Mouse (Mus musculus) lung, embryonic 16.5 days (tissue): Measurements from ENCODE around the gene Prlr. TPM values are rescaled to one million over a fixed set of nuclear protein-coding genes. Genes with fewer than 3 reads are reported as not detected.

Source experiments
- ATAC-seq: fragments of 200-750 bp; cut with Nextera tagmentation; 2 replicates; pipeline ENCODE4 v1.8.0; 2017; ENCODE audit warnings: low read depth, mild to moderate bottlenecking, moderate library complexity
- H3K27ac ChIP-seq: fragments of 300-500 bp; sonication (generic); 2 replicates; pipeline ENCODE4 v1.5.1; 2014; ENCODE audit warnings: mild to moderate bottlenecking, control low read depth, low read length
- H3K27me3 ChIP-seq: fragments of 300-500 bp; sonication (generic); 2 replicates; pipeline ENCODE4 v1.6.1; 2014; ENCODE audit warnings: low read depth, low read length, mixed read lengths; ENCODE audit not compliant: control insufficient read depth, insufficient read depth
- H3K36me3 ChIP-seq: fragments of 300-500 bp; sonication (generic); 2 replicates; pipeline ENCODE4 v1.6.1; 2014; ENCODE audit warnings: low read length; ENCODE audit not compliant: control insufficient read depth, insufficient read depth
- H3K4me1 ChIP-seq: fragments of 300-500 bp; sonication (generic); replicated peaks from 2 replicates; pipeline ENCODE4 v1.6.1; 2014; ENCODE audit warnings: low read length, mixed read lengths; ENCODE audit not compliant: control insufficient read depth, insufficient read depth
- H3K4me2 ChIP-seq: fragments of 300-500 bp; sonication (generic); 2 replicates; pipeline ENCODE4 v1.6.1; 2014; ENCODE audit warnings: low read depth, low read length, control low read depth
- H3K4me3 ChIP-seq: fragments of 300-500 bp; sonication (generic); 2 replicates; pipeline ENCODE4 v1.5.1; 2014; ENCODE audit warnings: mild to moderate bottlenecking, low read length, control low read depth
- H3K9ac ChIP-seq: fragments of 300-500 bp; sonication (generic); 2 replicates; pipeline ENCODE4 v1.6.1; 2014; ENCODE audit warnings: low read length, control low read depth
- H3K9me3 ChIP-seq: fragments of 300-500 bp; sonication (generic); 2 replicates; pipeline ENCODE4 v1.6.1; 2016; ENCODE audit warnings: low read length; ENCODE audit not compliant: control insufficient read depth
- WGBS: fragments of 180-500 bp; shearing (Covaris S2); extraction: QIAGEN DNeasy Blood & Tissue Kit; methylation state at CpG from one replicate; pipeline ENCODE4 v1.1.7; 2014; 5-methylcytosine and 5-hydroxymethylcytosine counted together
- polyA plus RNA-seq: library from polyadenylated mRNA; unstranded; fragments of >200 nt; fragmentation: Nextera tagmentation; extraction: Ambion mirVana; gene quantifications from 2 replicates; pipeline ENCODE4 v1.2.1, GENCODE M21; 2015

Prlr gene
- polyA plus RNA-seq, 1 experiment from 2014 or later = 0.15 TPM

GRCm38 (mm10) chr15:10330626-10331025 lies 153.6 kb downstream of the Prlr start:
- 72% methylated on average over 3 of the region's 3 CpGs for WGBS
- Histone ChIP-seq H3K27me3 (no peaks in the 10 kb centered on the region), H3K4me3 (no peak overlapping the region), H3K36me3 (no peaks in the 10 kb centered on the region), H3K4me2 (no peak overlapping the region), H3K9me3 (no peaks in the 10 kb centered on the region), H3K9ac (no peak overlapping the region), H3K27ac (no peak overlapping the region), H3K4me1 (no peaks in the 10 kb centered on the region)
- no peak for ATAC-seq

GRCm38 (mm10) chr15:10332566-10332965 lies 155.5 kb downstream of the Prlr start:
- H3K4me1 ChIP-seq = no peaks in the 10 kb centered on the region
- H3K27me3 ChIP-seq = no peaks in the 10 kb centered on the region
- H3K9ac ChIP-seq = no peak overlapping the region
- no peaks in the 10 kb centered on the region for H3K36me3 ChIP-seq
- H3K4me3 ChIP-seq = no peak overlapping the region
- no peak for ATAC-seq
- no peak overlapping the region for H3K4me2 ChIP-seq
- H3K9me3 ChIP-seq = no peaks in the 10 kb centered on the region
- no peak overlapping the region for H3K27ac ChIP-seq
- WGBS = 90% methylated on average over 1 of the region's 1 CpGs

- no peak for ATAC-seq
- no peak overlapping the region for H3K27ac ChIP-seq
- no peaks in the 10 kb centered on the region for H3K4me1 ChIP-seq
- H3K36me3 ChIP-seq = no peaks in the 10 kb centered on the region
- H3K9me3 ChIP-seq = no peaks in the 10 kb centered on the region
- no peak overlapping the region for H3K9ac ChIP-seq
- H3K4me2 ChIP-seq = no peak overlapping the region
- no peak overlapping the region for H3K4me3 ChIP-seq
- whole genome bisulfite sequencing = 58% methylated on average over 3 of the region's 3 CpGs
- H3K27me3 ChIP-seq = no peaks in the 10 kb centered on the region
Measured at GRCm38 (mm10) chr15:10338606-10339005, 161.6 kb downstream of the Prlr start.

GRCm38 (mm10) chr15:10347044-10347443 lies 170.0 kb downstream of the Prlr start:
- H3K4me3 ChIP-seq = no peak overlapping the region
- 66% methylated on average over 6 of the region's 6 CpGs for WGBS

GRCm38 (mm10) chr15:10358039-10358948 lies 181.3 kb downstream of the Prlr start, which contains the start of gene Agxt2:
Agxt2 (plus strand) TSS chr15:10358532.
- 70% methylated on average over 9 of the region's 9 CpGs for WGBS
- Histone ChIP-seq H3K4me2 (no peak within 1 kb of the TSS), H3K4me1 (no peaks in the 10 kb centered on the region), H3K27me3 (no peaks in the 10 kb centered on the region), H3K9me3 (no peaks in the 10 kb centered on the region), H3K9ac (no peak within 1 kb of the TSS), H3K27ac (no peak within 1 kb of the TSS), H3K4me3 (no peak within 1 kb of the TSS), H3K36me3 (no peaks in the 10 kb centered on the region)
- ATAC-seq = no peak

More at GRCm38 (mm10) chr15:10347044-10347443, 170.0 kb downstream of the Prlr start:
- no peak overlapping the region for H3K9ac ChIP-seq
- no peak for ATAC-seq
- H3K27ac ChIP-seq = no peak overlapping the region
- no peak overlapping the region for H3K4me2 ChIP-seq
- H3K36me3 ChIP-seq = no peaks in the 10 kb centered on the region
- no peaks in the 10 kb centered on the region for H3K9me3 ChIP-seq
- H3K4me1 ChIP-seq = no peaks in the 10 kb centered on the region
- no peaks in the 10 kb centered on the region for H3K27me3 ChIP-seq

GRCm38 (mm10) chr15:10366331-10366730 lies 189.3 kb downstream of the Prlr start:
- no peak overlapping the region for H3K9ac ChIP-seq
- no peaks in the 10 kb centered on the region for H3K36me3 ChIP-seq
- no peaks in the 10 kb centered on the region for H3K9me3 ChIP-seq
- WGBS = 86% methylated on average over 2 of the region's 2 CpGs
- H3K4me2 ChIP-seq = no peak overlapping the region
- H3K27me3 ChIP-seq = no peaks in the 10 kb centered on the region
- no peak for ATAC-seq
- H3K27ac ChIP-seq = no peak overlapping the region
- H3K4me3 ChIP-seq = no peak overlapping the region
- H3K4me1 ChIP-seq = no peaks in the 10 kb centered on the region

- no peaks in the 10 kb centered on the region for H3K27me3 ChIP-seq
- 15% methylated on average over 3 of the region's 3 CpGs for WGBS
- no peaks in the 10 kb centered on the region for H3K9me3 ChIP-seq
- no peak overlapping the region for H3K27ac ChIP-seq
- H3K4me1 ChIP-seq = no peaks in the 10 kb centered on the region
- H3K9ac ChIP-seq = no peak overlapping the region
- H3K4me3 ChIP-seq = no peak overlapping the region
- H3K4me2 ChIP-seq = no peak overlapping the region
- no peak for ATAC-seq
- H3K36me3 ChIP-seq = no peaks in the 10 kb centered on the region
Measured at GRCm38 (mm10) chr15:10375404-10375803, 198.4 kb downstream of the Prlr start.

GRCm38 (mm10) chr15:10378338-10378959 lies 201.4 kb downstream of the Prlr start:
- Histone ChIP-seq H3K4me1 (no peaks in the 10 kb centered on the region), H3K9me3 (no peaks in the 10 kb centered on the region), H3K4me2 (no peak overlapping the region), H3K36me3 (no peaks in the 10 kb centered on the region), H3K9ac (no peak overlapping the region), H3K4me3 (no peak overlapping the region), H3K27me3 (no peaks in the 10 kb centered on the region), H3K27ac (no peak overlapping the region)
- ATAC-seq = no peak
- WGBS = 81% methylated on average over 4 of the region's 4 CpGs

- WGBS = 87% methylated on average over 3 of the region's 3 CpGs
Measured at GRCm38 (mm10) chr15:10379757-10380458, 202.9 kb downstream of the Prlr start.

More at GRCm38 (mm10) chr15:10379757-10380458, 202.9 kb downstream of the Prlr start:
- no peak overlapping the region for H3K4me3 ChIP-seq
- ATAC-seq = no peak
- H3K27ac ChIP-seq = no peak overlapping the region
- H3K27me3 ChIP-seq = no peaks in the 10 kb centered on the region
- no peaks in the 10 kb centered on the region for H3K36me3 ChIP-seq
- H3K9ac ChIP-seq = no peak overlapping the region
- no peaks in the 10 kb centered on the region for H3K4me1 ChIP-seq
- H3K9me3 ChIP-seq = no peaks in the 10 kb centered on the region
- H3K4me2 ChIP-seq = no peak overlapping the region
